Mouse (Mus musculus) CD4-positive naive resting alpha-beta T cell, adult 76 days (primary cell): ENCODE measurements around the gene Klkb1. TPM values are rescaled to one million over a fixed set of nuclear protein-coding genes. Genes with fewer than 3 reads are reported as not detected.

Experiments used
- total RNA-seq: library from RNA; stranded (reverse); gene quantifications from one replicate; pipeline ENCODE4 v1.2.4, GENCODE M21; 2023

Gene Klkb1
- total RNA-seq: not detected

DNA sequence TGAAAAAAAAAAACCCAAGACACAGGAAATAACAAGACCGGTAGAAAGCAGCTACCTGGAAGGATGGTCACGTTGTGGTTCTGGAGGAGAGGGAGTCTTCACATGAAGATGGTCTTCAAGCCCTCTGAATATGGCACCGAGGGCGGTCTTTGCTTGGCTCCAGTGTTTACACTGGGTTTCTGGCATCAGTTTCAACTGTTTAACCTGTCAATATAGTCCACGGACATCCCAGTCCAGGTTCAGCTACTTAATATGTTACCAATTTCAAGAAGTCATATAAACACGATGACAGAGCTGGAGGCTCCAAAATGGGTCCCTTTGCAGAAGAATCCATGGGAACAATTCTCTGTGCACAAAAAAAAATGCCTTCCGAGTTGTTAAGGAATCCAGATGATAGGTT, at the start of gene Klkb1:
Gene Klkb1, minus strand, starts transcription at position 173 of the 400 bp plus-strand sequence.

GRCm38 (mm10) chr8:45332685-45333409, 38.2 kb upstream of the Klkb1 start, which contains the start of gene Cyp4v3:
Cyp4v3 (minus strand) TSS chr8:45333216.

GRCm38 (mm10) chr8:45308366-45308765, 13.7 kb upstream of the Klkb1 start, which contains the start of gene Gm45753:
Gm45753 (minus strand) TSS chr8:45308466.

GRCm38 (mm10) chr8:45261920-45262319, 32.7 kb downstream of the Klkb1 start, which contains the start of gene F11:
F11 (minus strand) TSS chr8:45262031.

Other genes with a start within 250 kb of the Klkb1 start
- gene Mtnr1a, start 225.7 kb downstream of the Klkb1 start, total RNA-seq: not detected
- gene F11, start 32.8 kb downstream of the Klkb1 start, total RNA-seq: not detected
- not detected for gene Gm45753, start 13.6 kb upstream of the Klkb1 start, total RNA-seq
- 3.8 TPM for gene Cyp4v3, start 38.4 kb upstream of the Klkb1 start, total RNA-seq
- not detected for gene Fam149a, start 87.4 kb upstream of the Klkb1 start, total RNA-seq
- gene Tlr3, start 116.2 kb upstream of the Klkb1 start, total RNA-seq: 0.79 TPM
- 1.4 TPM for gene Sorbs2, start 212.9 kb upstream of the Klkb1 start, total RNA-seq